Mouse (Mus musculus) neural tube, embryonic 15.5 days (tissue): ENCODE data around the gene Gm21958. TPM values are rescaled to one million over a fixed set of nuclear protein-coding genes. Genes with fewer than 3 reads are reported as not detected.
"Not testable (repeated sequence)": the region's sequence is repeated elsewhere in the genome, so short reads cannot be mapped to it uniquely, and the experiment has no call there.

Experiments
- ATAC-seq: fragments of 200-750 bp; cut with Nextera tagmentation; 2 replicates; pipeline ENCODE4 v1.8.0; 2017; ENCODE audit warnings: mild to moderate bottlenecking, moderate TSS enrichment, moderate library complexity; ENCODE audit not compliant: low FRiP score
- H3K27ac ChIP-seq: fragments of 300-500 bp; sonication (generic); replicated peaks from 2 replicates; pipeline ENCODE4 v1.5.1; 2015; ENCODE audit warnings: mild to moderate bottlenecking, inconsistent platforms
- H3K27me3 ChIP-seq: fragments of 300-500 bp; sonication (generic); replicated peaks from 2 replicates; pipeline ENCODE4 v1.6.1; 2015; ENCODE audit warnings: inconsistent platforms
- H3K36me3 ChIP-seq: fragments of 300-500 bp; sonication (generic); 2 replicates; pipeline ENCODE4 v1.6.1; 2015; ENCODE audit warnings: inconsistent platforms
- H3K4me1 ChIP-seq: fragments of 300-500 bp; sonication (generic); 2 replicates; pipeline ENCODE4 v1.6.1; 2015; ENCODE audit warnings: inconsistent platforms
- H3K4me2 ChIP-seq: fragments of 300-500 bp; sonication (generic); 2 replicates; pipeline ENCODE4 v1.6.1; 2015; ENCODE audit warnings: inconsistent platforms, mild to moderate bottlenecking, moderate library complexity
- H3K4me3 ChIP-seq: fragments of 300-500 bp; sonication (generic); replicated peaks from 2 replicates; pipeline ENCODE4 v1.5.1; 2015; ENCODE audit warnings: mild to moderate bottlenecking, inconsistent platforms
- H3K9ac ChIP-seq: fragments of 300-500 bp; sonication (generic); replicated peaks from 2 replicates; pipeline ENCODE4 v1.6.1; 2015; ENCODE audit warnings: mild to moderate bottlenecking, inconsistent platforms
- H3K9me3 ChIP-seq: fragments of 300-500 bp; sonication (generic); replicated peaks from 2 replicates; pipeline ENCODE4 v1.6.1; 2016; ENCODE audit warnings: inconsistent platforms
- WGBS: fragments of 180-500 bp; shearing (Covaris S2); methylation state at CpG from one replicate; pipeline ENCODE4 v1.1.7; 2015; ENCODE audit warnings: mixed read lengths; 5-methylcytosine and 5-hydroxymethylcytosine counted together
- polyA plus RNA-seq: library from polyadenylated mRNA; unstranded; fragments of >200 nt; fragmentation: Nextera tagmentation; extraction: Ambion mirVana; gene quantifications from 2 replicates; pipeline ENCODE4 v1.2.1, GENCODE M21; 2015

The Gm21958 gene
- polyA plus RNA-seq, 1 experiment from 2014 or later, result 0.42 TPM

DNA sequence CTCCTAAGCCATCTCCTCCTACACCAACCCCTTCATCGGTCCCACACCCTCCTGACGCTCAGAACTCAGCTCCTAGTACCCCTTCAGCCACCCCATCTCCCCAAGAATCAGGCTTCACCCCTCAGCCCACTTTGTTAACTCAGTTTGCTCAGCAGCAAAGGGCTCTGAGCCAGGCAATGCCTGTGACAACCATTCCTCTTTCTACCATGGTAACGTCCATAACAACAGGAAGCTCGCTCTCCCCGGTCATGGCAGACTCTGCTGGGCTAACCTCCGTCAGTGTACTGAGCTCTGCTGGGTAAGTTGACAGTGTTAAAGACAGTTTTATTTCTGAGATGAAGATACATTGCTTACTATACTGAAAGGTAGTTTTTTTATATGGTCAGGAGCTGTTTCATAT is 3.2 kb upstream of the Gm21958 start:
- Histone ChIP-seq H3K36me3 (peaks cover 64% of the 10 kb centered on the region), H3K27me3 (no peaks in the 10 kb centered on the region), H3K4me1 (no peaks in the 10 kb centered on the region), H3K27ac (no peak overlapping the region), H3K4me3 (no peak overlapping the region), H3K9ac (no peak overlapping the region), H3K4me2 (no peak overlapping the region), H3K9me3 (no peaks in the 10 kb centered on the region)
- peak; percentile 66; the same call in 1 of the 2 replicates for ATAC-seq
- 64% methylated on average over 6 of the region's 6 CpGs for WGBS

DNA sequence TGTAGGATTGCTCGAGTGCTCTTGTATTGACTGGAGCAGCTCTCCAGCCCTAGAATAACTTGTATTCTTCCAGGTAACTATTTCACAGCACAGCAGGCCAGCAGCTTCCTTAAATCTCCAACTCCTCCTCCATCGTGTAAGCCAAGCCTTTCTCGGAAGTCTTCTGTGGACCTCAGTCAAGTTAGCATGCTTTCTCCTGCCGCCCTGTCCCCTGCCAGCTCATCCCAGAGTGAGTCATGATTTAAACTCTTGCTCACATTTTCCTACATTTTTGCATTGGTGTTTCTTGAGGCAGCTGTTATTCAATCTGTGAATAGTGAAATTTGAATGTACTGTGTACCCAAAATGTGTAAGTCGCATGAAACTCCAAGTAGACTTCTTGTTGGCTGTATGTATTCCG is 1.3 kb upstream of the Gm21958 start:
- WGBS, result 97% methylated on average over 6 of the region's 6 CpGs
- Histone ChIP-seq H3K4me3 (no peak overlapping the region), H3K9me3 (no peaks in the 10 kb centered on the region), H3K4me1 (no peaks in the 10 kb centered on the region), H3K4me2 (no peak overlapping the region), H3K9ac (no peak overlapping the region), H3K27me3 (no peaks in the 10 kb centered on the region), H3K36me3 (peaks cover 66% of the 10 kb centered on the region), H3K27ac (no peak overlapping the region)
- ATAC-seq, result no peak

GRCm38 (mm10) chr3:54708972-54709371 is 5.2 kb downstream of the Gm21958 start:
- no peaks in the 10 kb centered on the region for H3K4me1 ChIP-seq
- H3K4me3 ChIP-seq, result no peak overlapping the region
- H3K27ac ChIP-seq, result no peak overlapping the region
- H3K36me3 ChIP-seq, result peaks cover 78% of the 10 kb centered on the region
- no peak for ATAC-seq
- no peak overlapping the region for H3K4me2 ChIP-seq
- no peak overlapping the region for H3K9ac ChIP-seq
- no peaks in the 10 kb centered on the region for H3K27me3 ChIP-seq
- no peaks in the 10 kb centered on the region for H3K9me3 ChIP-seq
- WGBS, result 89% methylated on average over 9 of the region's 9 CpGs

GRCm38 (mm10) chr3:54704106-54704505 is 10.0 kb downstream of the Gm21958 start:
- peaks cover 60% of the 10 kb centered on the region for H3K36me3 ChIP-seq
- ATAC-seq, H3K4me1 ChIP-seq, H3K27ac ChIP-seq, H3K4me3 ChIP-seq, H3K27me3 ChIP-seq, H3K9me3 ChIP-seq, H3K4me2 ChIP-seq, H3K9ac ChIP-seq: not testable (repeated sequence)
- WGBS, result 97% methylated on average over 8 of the region's 8 CpGs

GRCm38 (mm10) chr3:54699759-54700301 is 14.3 kb downstream of the Gm21958 start:
- ATAC-seq, result no peak
- H3K9ac ChIP-seq, result no peak overlapping the region
- no peak overlapping the region for H3K27ac ChIP-seq
- H3K9me3 ChIP-seq, result no peaks in the 10 kb centered on the region
- H3K27me3 ChIP-seq, result no peaks in the 10 kb centered on the region
- no peak overlapping the region for H3K4me3 ChIP-seq
- 90% methylated on average over 5 of the region's 5 CpGs for WGBS
- no peak overlapping the region for H3K4me2 ChIP-seq
- peaks cover 44% of the 10 kb centered on the region for H3K36me3 ChIP-seq
- no peaks in the 10 kb centered on the region for H3K4me1 ChIP-seq

- H3K4me1 ChIP-seq, result peaks cover 10% of the 10 kb centered on the region
- H3K27me3 ChIP-seq, result no peaks in the 10 kb centered on the region; the same call in 1 of the 2 replicates
- peak overlapping the region; percentile 77 for H3K4me2 ChIP-seq
- no peak; the same call in 1 of the 2 replicates for ATAC-seq
- H3K9me3 ChIP-seq, result no peaks in the 10 kb centered on the region
- peak overlapping the region; percentile 65 for H3K9ac ChIP-seq
- WGBS, result under 1% methylated on average over 8 of the region's 8 CpGs
- peak overlapping the region; percentile 78 for H3K4me3 ChIP-seq
- peaks cover 18% of the 10 kb centered on the region for H3K36me3 ChIP-seq
- peak overlapping the region; percentile 82 for H3K27ac ChIP-seq
These were observed 21.1 kb downstream of the Gm21958 start for GRCm38 (mm10) chr3:54693056-54693415.

DNA sequence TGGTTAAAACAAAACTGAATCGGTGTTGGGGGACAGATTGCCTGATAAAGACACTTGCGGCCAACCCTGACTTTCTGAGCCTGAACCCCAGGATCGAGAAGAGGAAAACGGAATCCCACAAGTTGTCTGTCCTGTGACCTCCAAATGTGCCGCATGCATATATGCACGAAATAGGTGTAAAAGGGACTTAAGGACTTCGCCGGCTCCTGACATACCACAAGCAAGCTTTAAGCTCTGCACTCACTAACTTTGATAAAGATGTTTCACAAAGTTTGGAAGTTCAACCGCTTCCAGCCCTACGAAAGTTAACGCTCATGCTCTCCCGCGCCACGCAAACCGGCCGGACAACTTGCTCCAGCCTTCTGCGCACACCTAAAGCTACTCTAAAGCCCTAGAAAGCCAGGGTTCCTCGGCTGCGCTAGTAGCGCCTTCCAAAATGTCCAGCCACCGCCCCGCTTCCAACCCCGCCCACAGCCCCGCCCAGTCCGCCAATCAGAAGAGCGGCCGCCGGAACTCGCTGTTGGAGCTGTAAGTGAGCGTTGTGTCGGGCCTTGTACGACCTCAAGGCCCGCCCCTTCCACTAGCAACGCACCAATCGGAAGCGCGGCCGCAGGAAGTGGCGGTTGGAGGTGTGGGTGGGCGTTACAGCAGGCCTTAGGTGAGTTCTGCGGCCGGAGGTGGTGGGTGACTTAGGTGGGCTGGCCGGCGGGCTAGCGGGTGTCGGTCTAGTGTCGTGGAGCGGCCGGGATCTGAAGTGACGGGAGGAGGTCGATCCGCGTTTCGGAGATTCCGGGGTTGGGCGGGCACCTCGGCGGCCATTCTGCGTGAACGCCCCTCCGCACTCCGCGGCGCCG is 21.7 kb downstream of the Gm21958 start, which contains the start of gene Supt20:
Gene Supt20 (plus strand): TSS at position 606 of the 854 bp plus-strand sequence.
- no peaks in the 10 kb centered on the region; the same call in 1 of the 2 replicates for H3K27me3 ChIP-seq
- H3K4me3 ChIP-seq, result peak within 1 kb of the TSS; percentile 78
- H3K4me2 ChIP-seq, result peak within 1 kb of the TSS; percentile 77
- 2% methylated on average over 65 of the region's 65 CpGs for WGBS
- no peaks in the 10 kb centered on the region for H3K9me3 ChIP-seq
- peak within 1 kb of the TSS; percentile 65 for H3K9ac ChIP-seq
- H3K27ac ChIP-seq, result peak within 1 kb of the TSS; percentile 82
- peaks cover 10% of the 10 kb centered on the region for H3K4me1 ChIP-seq
- peak; percentile 99 for ATAC-seq
- H3K36me3 ChIP-seq, result peaks cover 13% of the 10 kb centered on the region

- H3K27me3 ChIP-seq, result no peaks in the 10 kb centered on the region; the same call in 1 of the 2 replicates
- no peaks in the 10 kb centered on the region for H3K36me3 ChIP-seq
- no peak overlapping the region for H3K27ac ChIP-seq
- ATAC-seq, result no peak
- 60% methylated on average over 2 of the region's 2 CpGs for WGBS
- no peak overlapping the region for H3K4me2 ChIP-seq
- no peak overlapping the region for H3K9ac ChIP-seq
- peaks cover 5% of the 10 kb centered on the region for H3K4me1 ChIP-seq
- H3K4me3 ChIP-seq, result no peak overlapping the region
- H3K9me3 ChIP-seq, result no peaks in the 10 kb centered on the region
These were observed 25.1 kb downstream of the Gm21958 start for GRCm38 (mm10) chr3:54689091-54689490.

DNA sequence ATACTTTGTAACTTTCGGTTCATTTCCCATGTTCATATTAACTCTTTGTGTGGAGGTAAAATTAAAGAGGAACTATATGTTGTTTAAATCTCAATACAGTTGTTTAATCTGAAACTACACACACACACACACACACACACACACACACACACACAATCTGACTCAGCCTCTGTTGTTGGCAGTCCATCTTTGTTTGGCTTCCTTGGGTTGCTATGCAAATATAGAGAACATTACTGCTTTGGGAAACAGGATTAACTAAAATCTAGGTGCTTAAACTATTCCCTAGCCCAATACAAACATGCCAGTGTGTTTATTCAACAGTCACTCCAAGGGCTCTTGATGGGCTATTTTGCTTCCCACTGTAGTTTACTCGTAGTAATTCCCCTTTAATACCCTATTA is 26.9 kb downstream of the Gm21958 start:
- WGBS, result 62% methylated on average over 2 of the region's 2 CpGs
- Histone ChIP-seq H3K9me3 (no peaks in the 10 kb centered on the region), H3K4me2 (no peak overlapping the region), H3K4me1 (peaks cover 4% of the 10 kb centered on the region), H3K4me3 (no peak overlapping the region), H3K36me3 (no peaks in the 10 kb centered on the region), H3K27ac (no peak overlapping the region), H3K27me3 (no peaks in the 10 kb centered on the region; the same call in 1 of the 2 replicates), H3K9ac (no peak overlapping the region)
- ATAC-seq, result no peak

DNA sequence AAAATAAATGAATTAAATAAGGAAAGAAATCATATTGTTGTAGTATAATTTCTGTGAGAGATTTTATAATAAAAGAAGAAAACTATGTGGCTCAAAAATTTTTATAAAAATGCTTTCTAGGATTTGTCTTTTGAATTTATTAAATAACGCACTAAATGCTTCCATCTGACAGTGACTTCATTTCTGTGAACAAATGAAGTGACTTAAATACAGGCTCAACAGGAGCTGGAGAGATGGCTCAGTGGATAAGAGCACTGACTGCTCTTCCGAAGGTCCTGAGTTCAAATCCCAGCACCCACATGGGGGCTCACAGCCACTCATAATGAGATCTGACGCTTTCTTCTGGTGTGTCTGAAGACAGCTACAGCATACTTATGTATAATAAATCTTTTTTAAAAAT is 29.0 kb downstream of the Gm21958 start:
- H3K27ac ChIP-seq, result no peak overlapping the region
- H3K27me3 ChIP-seq, result no peaks in the 10 kb centered on the region
- H3K4me2 ChIP-seq, result no peak overlapping the region
- H3K4me3 ChIP-seq, result no peak overlapping the region
- H3K4me1 ChIP-seq, result no peaks in the 10 kb centered on the region
- H3K9me3 ChIP-seq, result no peaks in the 10 kb centered on the region
- 91% methylated on average over 3 of the region's 3 CpGs for WGBS
- no peak overlapping the region for H3K9ac ChIP-seq
- H3K36me3 ChIP-seq, result no peaks in the 10 kb centered on the region
- ATAC-seq, result no peak

DNA sequence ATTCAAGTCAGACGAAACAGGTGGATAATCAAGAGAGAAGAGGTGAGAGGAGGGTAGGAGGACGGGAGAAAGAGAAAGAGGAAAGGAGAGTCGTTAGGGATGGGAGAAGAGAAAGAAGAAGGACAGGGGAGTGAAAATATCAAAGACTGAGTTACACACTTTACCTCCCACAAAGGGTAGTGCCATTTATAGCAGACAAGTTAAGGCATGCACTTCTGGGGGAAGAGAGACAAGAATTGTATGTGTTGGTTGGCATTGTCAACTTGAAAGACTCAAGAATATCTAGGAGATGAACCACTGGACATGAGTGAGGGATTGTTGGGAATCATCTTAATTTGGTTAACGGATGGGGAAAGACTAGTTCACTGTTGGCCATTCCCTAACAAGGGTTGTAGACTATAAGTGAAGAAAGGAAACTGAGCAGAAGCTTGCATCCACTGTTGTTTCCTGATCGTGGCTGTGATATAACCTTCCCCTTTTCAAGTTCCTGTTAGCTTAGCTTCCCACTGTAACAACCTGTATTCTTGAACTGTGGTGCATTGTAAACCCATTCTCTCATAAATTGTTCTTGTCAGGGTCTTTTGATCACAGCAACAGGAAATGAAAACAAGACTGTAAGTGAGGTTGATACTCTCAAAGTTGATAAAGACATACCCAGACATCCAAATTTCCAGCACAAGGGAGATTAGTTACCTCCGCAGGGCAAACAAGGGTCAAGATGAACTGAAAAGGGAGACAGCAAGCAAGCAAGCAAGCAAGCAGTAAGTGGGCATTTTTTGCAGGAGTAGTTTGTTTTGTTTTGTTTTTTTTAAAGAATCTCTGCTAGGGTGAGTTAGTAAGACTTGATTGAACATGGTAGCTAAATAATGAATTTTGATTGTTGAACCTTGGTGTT is 32.6 kb downstream of the Gm21958 start:
- H3K4me2 ChIP-seq, result no peak overlapping the region

More for the DNA sequence above, 32.6 kb downstream of the Gm21958 start:
- no peaks in the 10 kb centered on the region for H3K9me3 ChIP-seq
- WGBS, result 74% methylated on average over 6 of the region's 6 CpGs
- H3K27ac ChIP-seq, result no peak overlapping the region
- H3K4me1 ChIP-seq, result no peaks in the 10 kb centered on the region
- no peaks in the 10 kb centered on the region for H3K27me3 ChIP-seq
- no peak overlapping the region for H3K4me3 ChIP-seq
- H3K9ac ChIP-seq, result no peak overlapping the region
- no peak for ATAC-seq
- H3K36me3 ChIP-seq, result no peaks in the 10 kb centered on the region
